In genomic region chr6:37398943-37399342, GRCm38 (mm10) we compare ENCODE assay signal across 9 mouse cellular contexts. TPM values are rescaled to one million over a fixed set of nuclear protein-coding genes. Genes with fewer than 3 reads are reported as not detected.
DNase-seq lines count a peak whose midpoint lies in the region; ATAC-seq and TF ChIP-seq lines count a peak whose summit lies in the region.
"Had no signal": no experiment of that assay in that cellular context is flagged by ENCODE, and none has a peak within 500 bp of the region (broad histone marks: within the 10 kb centered on the region; RNA-seq: fewer than 3 reads in every experiment).

No protein-coding gene starts in this region.

- peaks cover 57% of the 10 kb centered on the region for H3K4me1 ChIP-seq in lung, embryonic 14.5 days (ENCODE audit: insufficient read depth)
- H3K4me1 ChIP-seq in lung, adult 2 months (ENCODE audit: control insufficient read depth, insufficient read depth, low read length), result peaks cover 10% of the 10 kb centered on the region; the same call in 1 of the 2 replicates
- H3K4me1 ChIP-seq in stomach, postnatal 0 days (replicated peaks; ENCODE audit: control insufficient read depth, insufficient read depth), result peaks cover 14% of the 10 kb centered on the region
- no peaks in the 10 kb centered on the region for H3K4me1 ChIP-seq in midbrain, embryonic 16.5 days (ENCODE audit: control insufficient read depth, insufficient read depth, low read length)

- no peak overlapping the region for H3K4me3 ChIP-seq in lung, embryonic 14.5 days (ENCODE audit: low read depth, low read length)
- no peak overlapping the region for H3K4me3 ChIP-seq in lung, adult 2 months (replicated peaks; ENCODE audit: extremely low read depth, low read depth, low read length)
- no peak overlapping the region for H3K4me3 ChIP-seq in stomach, postnatal 0 days (ENCODE audit: low read depth, low read length)
- no peak overlapping the region for H3K4me3 ChIP-seq in midbrain, embryonic 16.5 days (ENCODE audit: low read depth, low read length)
- H3K4me3 ChIP-seq: neural tube, embryonic 12.5 days had no signal

- H3K27ac ChIP-seq in lung, embryonic 14.5 days (ENCODE audit: low read depth), result peak overlapping the region; percentile 60
- no peak overlapping the region for H3K27ac ChIP-seq in stomach, postnatal 0 days (replicated peaks)
- no peak overlapping the region for H3K27ac ChIP-seq in midbrain, embryonic 16.5 days (ENCODE audit: low read length)
- H3K27ac ChIP-seq: neural tube, embryonic 12.5 days had no signal

- TF ChIP-seq CTCF in lung, embryonic 14.5 days (IDR thresholded peaks at IDR 0.05; ENCODE audit: low read depth), result no peak
- no peak for TF ChIP-seq CTCF in lung, adult 2 months (IDR thresholded peaks at IDR 0.05; ENCODE audit: insufficient read depth, low read length)
- no peak for TF ChIP-seq CTCF in stomach, postnatal 0 days (IDR thresholded peaks at IDR 0.05; ENCODE audit: low read depth)

- no peaks in the 10 kb centered on the region for H3K27me3 ChIP-seq in lung, embryonic 14.5 days (ENCODE audit: insufficient read depth, low read length)
- no peaks in the 10 kb centered on the region for H3K27me3 ChIP-seq in stomach, postnatal 0 days (ENCODE audit: control insufficient read depth, insufficient read depth, low read length)
- H3K27me3 ChIP-seq in midbrain, embryonic 16.5 days (ENCODE audit: control insufficient read depth, insufficient read depth, low read depth, low read length), result no peaks in the 10 kb centered on the region
- H3K27me3 ChIP-seq: neural tube, embryonic 12.5 days had no signal

- peak; percentile 59; the same call in 1 of the 2 replicates for ATAC-seq in lung, embryonic 14.5 days (ENCODE audit: insufficient read depth)
- ATAC-seq in stomach, postnatal 0 days (ENCODE audit: low FRiP score, low TSS enrichment), result peak; percentile 51
- no peak for ATAC-seq in midbrain, embryonic 16.5 days

- DNase-seq in lung, embryonic 14.5 days, result peak; percentile 72
- DNase-seq in lung, adult 2 months, result no peak
- peak; percentile 62 for DNase-seq in gastrocnemius, postnatal 25 days
- DNase-seq in kidney, postnatal 36 days, result peak; percentile 30 to 37
- DNase-seq in stomach, postnatal 0 days (ENCODE audit: low spot score), result peak; percentile 37
- DNase-seq in thymus, postnatal 25 days, result no peak
- no peak for DNase-seq in layer of hippocampus, postnatal 10 days (ENCODE audit: low spot score in 2 of 2)

- 11% methylated on average over 10 of the region's 10 CpGs for WGBS in lung, embryonic 14.5 days
- 15% methylated on average over 10 of the region's 10 CpGs for WGBS in lung, adult 2 months
- 16% methylated on average over 10 of the region's 10 CpGs for WGBS in stomach, postnatal 0 days
- WGBS in midbrain, embryonic 16.5 days, result 86% methylated on average over 10 of the region's 10 CpGs

- 0 out of 2 replicates have a peak overlapping the region, but pooled peaks have one; percentile 4 for H3K4me2 ChIP-seq in lung, embryonic 14.5 days
- H3K4me2 ChIP-seq in stomach, postnatal 0 days (replicated peaks; ENCODE audit: low read depth), result no peak overlapping the region
- no peak overlapping the region for H3K4me2 ChIP-seq in midbrain, embryonic 16.5 days (ENCODE audit: low read length)
- H3K4me2 ChIP-seq: neural tube, embryonic 12.5 days had no signal

- no peak overlapping the region for H3K9ac ChIP-seq in lung, embryonic 14.5 days
- H3K9ac ChIP-seq in stomach, postnatal 0 days (ENCODE audit: low read length), result no peak overlapping the region
- H3K9ac ChIP-seq in midbrain, embryonic 16.5 days (ENCODE audit: low read depth, low read length), result no peak overlapping the region
- H3K9ac ChIP-seq: neural tube, embryonic 12.5 days had no signal

- peaks cover 5% of the 10 kb centered on the region; the same call in 1 of the 2 replicates for H3K36me3 ChIP-seq in lung, embryonic 14.5 days (ENCODE audit: insufficient read depth)
- H3K36me3 ChIP-seq in stomach, postnatal 0 days (ENCODE audit: control insufficient read depth, insufficient read depth, low read length), result no peaks in the 10 kb centered on the region
- no peaks in the 10 kb centered on the region for H3K36me3 ChIP-seq in midbrain, embryonic 16.5 days (ENCODE audit: control insufficient read depth, insufficient read depth, low read length)
- H3K36me3 ChIP-seq: neural tube, embryonic 12.5 days had no signal

- H3K9me3 ChIP-seq in lung, embryonic 14.5 days (ENCODE audit: low read depth, low read length), result no peaks in the 10 kb centered on the region
- H3K9me3 ChIP-seq in stomach, postnatal 0 days (ENCODE audit: control insufficient read depth, low read length), result no peaks in the 10 kb centered on the region
- no peaks in the 10 kb centered on the region for H3K9me3 ChIP-seq in midbrain, embryonic 16.5 days (replicated peaks; ENCODE audit: control insufficient read depth, low read length, poor library complexity, severe bottlenecking)
- H3K9me3 ChIP-seq: neural tube, embryonic 12.5 days had no signal

- no peak for TF ChIP-seq POLR2A in lung, adult 2 months (IDR thresholded peaks at IDR 0.05; ENCODE audit: borderline replicate concordance, extremely low read depth, low read depth, low read length)

- no peak for TF ChIP-seq EP300 in stomach, postnatal 0 days (optimal IDR thresholded peaks at IDR 0.05)

RNA-seq across cellular contexts. Expression of gene Creb3l2, which starts 43.0 kb away (rescaled TPM):
- 33.1 and 35.6 TPM in 2 replicates for polyA plus RNA-seq in lung, embryonic 14.5 days (2014; fragmentation: Nextera tagmentation; extraction: Ambion mirVana)
- polyA plus RNA-seq in lung, adult 2 months (2012; rRNA removed), result 21.0 and 24.1 TPM in 2 replicates
- total RNA-seq in gastrocnemius, postnatal 25 days (2021), result 10 to 100 TPM; 10.6 to 11.9 TPM
- polyA plus RNA-seq in stomach, postnatal 0 days (2015; fragmentation: Nextera tagmentation; extraction: Ambion mirVana), result 8.3 and 8.5 TPM in 2 replicates
- total RNA-seq in layer of hippocampus, postnatal 10 days (2021), result 1 to 10 TPM; 6.5 to 7.5 TPM
- polyA plus RNA-seq in midbrain, embryonic 16.5 days (2015; fragmentation: Nextera tagmentation; extraction: Ambion mirVana), result 2.3 and 2.6 TPM in 2 replicates

Comparison
In these comparisons a context has a peak if more than half of its experiments do, and no peak if none do; other contexts are left out.
1. DNase-seq: peak in lung, embryonic 14.5 days (single experiment), gastrocnemius, postnatal 25 days (single experiment), kidney, postnatal 36 days (2 of 2) and stomach, postnatal 0 days (single experiment); none in lung, adult 2 months (single experiment), thymus, postnatal 25 days (single experiment) and layer of hippocampus, postnatal 10 days (0 of 2).